In the genomic region with DNA sequence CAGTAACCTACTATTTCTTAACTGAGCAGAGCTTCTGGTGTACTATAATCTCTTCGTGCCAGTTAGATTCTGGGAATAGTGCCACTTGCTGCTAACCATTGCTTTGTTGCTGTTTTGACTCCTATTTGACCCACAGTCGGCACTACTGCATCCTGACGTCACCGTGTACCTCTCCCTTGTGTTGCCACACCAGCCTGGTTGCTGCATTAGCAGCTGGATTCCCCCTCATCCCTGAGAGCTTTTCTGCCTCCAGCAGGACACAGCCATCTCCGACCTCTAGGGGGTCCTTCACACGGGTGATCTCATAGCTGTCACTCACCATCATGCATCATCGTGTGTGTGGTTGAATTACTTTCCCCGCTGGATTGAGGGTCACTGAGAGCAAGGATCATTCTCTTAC, we compare ENCODE assay signal across 12 mouse cellular contexts. TPM values are rescaled to one million over a fixed set of nuclear protein-coding genes. Genes with fewer than 3 reads are reported as not detected.
DNase-seq lines count a peak whose midpoint lies in the region; ATAC-seq lines count a peak whose summit lies in the region.
"Had no signal": no experiment of that assay in that cellular context is flagged by ENCODE, and none has a peak within 500 bp of the region (broad histone marks: within the 10 kb centered on the region; RNA-seq: fewer than 3 reads in every experiment).

No protein-coding gene starts in this region.

- H3K4me2 ChIP-seq in hindbrain, embryonic 11.5 days (replicated peaks; ENCODE audit: low read depth, low read length) = no peak overlapping the region
- H3K4me2 ChIP-seq in hindbrain, embryonic 13.5 days = no peak overlapping the region
- no peak overlapping the region for H3K4me2 ChIP-seq in midbrain, embryonic 16.5 days (ENCODE audit: low read length)
- H3K4me2 ChIP-seq: limb, embryonic 12.5 days; stomach, embryonic 15.5 days had no signal

- no peak overlapping the region for H3K27ac ChIP-seq in hindbrain, embryonic 11.5 days (ENCODE audit: low read depth, low read length)
- no peak overlapping the region for H3K27ac ChIP-seq in hindbrain, embryonic 13.5 days
- no peak overlapping the region for H3K27ac ChIP-seq in midbrain, embryonic 16.5 days (ENCODE audit: low read length)
- H3K27ac ChIP-seq: limb, embryonic 12.5 days; stomach, embryonic 15.5 days had no signal

- H3K4me3 ChIP-seq in hindbrain, embryonic 11.5 days (ENCODE audit: low read depth, low read length) = no peak overlapping the region
- H3K4me3 ChIP-seq in hindbrain, embryonic 13.5 days = no peak overlapping the region
- H3K4me3 ChIP-seq in midbrain, embryonic 16.5 days (ENCODE audit: low read depth, low read length) = no peak overlapping the region
- H3K4me3 ChIP-seq: limb, embryonic 12.5 days; stomach, embryonic 15.5 days had no signal

- 0 out of 2 replicates have a peak, but pooled peaks cover 5% of the 10 kb centered on the region for H3K36me3 ChIP-seq in hindbrain, embryonic 11.5 days (ENCODE audit: control insufficient read depth, insufficient read depth, low read length)
- peaks cover 46% of the 10 kb centered on the region for H3K36me3 ChIP-seq in hindbrain, embryonic 13.5 days
- H3K36me3 ChIP-seq in midbrain, embryonic 16.5 days (ENCODE audit: control insufficient read depth, insufficient read depth, low read length) = peaks cover 12% of the 10 kb centered on the region

- no peak overlapping the region for H3K9ac ChIP-seq in hindbrain, embryonic 11.5 days (ENCODE audit: low read depth, low read length)
- H3K9ac ChIP-seq in hindbrain, embryonic 13.5 days = no peak overlapping the region
- no peak overlapping the region for H3K9ac ChIP-seq in midbrain, embryonic 16.5 days (ENCODE audit: low read depth, low read length)
- H3K9ac ChIP-seq: limb, embryonic 12.5 days; stomach, embryonic 15.5 days had no signal

- H3K9me3 ChIP-seq in hindbrain, embryonic 11.5 days (ENCODE audit: control insufficient read depth, low read length) = no peaks in the 10 kb centered on the region
- H3K9me3 ChIP-seq in hindbrain, embryonic 13.5 days = no peaks in the 10 kb centered on the region
- H3K9me3 ChIP-seq in midbrain, embryonic 16.5 days (replicated peaks; ENCODE audit: control insufficient read depth, low read length, poor library complexity, severe bottlenecking) = no peaks in the 10 kb centered on the region
- H3K9me3 ChIP-seq: limb, embryonic 12.5 days; stomach, embryonic 15.5 days had no signal

- ATAC-seq in hindbrain, embryonic 11.5 days (ENCODE audit: low FRiP score) = 0 out of 2 replicates have a peak, but pooled peaks have one; percentile 25
- no peak for ATAC-seq in hindbrain, embryonic 13.5 days (ENCODE audit: low FRiP score)
- ATAC-seq in midbrain, embryonic 16.5 days = no peak
- ATAC-seq: intestine, embryonic 16.5 days had no signal

- H3K27me3 ChIP-seq in hindbrain, embryonic 11.5 days (ENCODE audit: control insufficient read depth, insufficient read depth, low read length) = no peaks in the 10 kb centered on the region
- no peaks in the 10 kb centered on the region for H3K27me3 ChIP-seq in hindbrain, embryonic 13.5 days
- H3K27me3 ChIP-seq in midbrain, embryonic 16.5 days (ENCODE audit: control insufficient read depth, insufficient read depth, low read depth, low read length) = no peaks in the 10 kb centered on the region
- H3K27me3 ChIP-seq: limb, embryonic 12.5 days; stomach, embryonic 15.5 days had no signal

- WGBS in hindbrain, embryonic 11.5 days = 78% methylated on average over 8 of the region's 8 CpGs
- 77% methylated on average over 8 of the region's 8 CpGs for WGBS in hindbrain, embryonic 13.5 days
- 70% methylated on average over 8 of the region's 8 CpGs for WGBS in midbrain, embryonic 16.5 days

- DNase-seq in hindbrain, embryonic 11.5 days (ENCODE audit: low spot score) = no peak
- DNase-seq in ZHBTc4 (ENCODE audit: low read depth, low spot score) = peak; percentile 24
- peak; percentile 51 to 52 for DNase-seq in adrenal gland, postnatal 36 days
- DNase-seq in retina, embryonic 14.5 days (ENCODE audit: low spot score) = peak; percentile 39
- DNase-seq in ovary, adult 18-20 months (ENCODE audit: low spot score) = no peak
- DNase-seq: layer of hippocampus, adult 9-11 months had no signal

- H3K4me1 ChIP-seq in hindbrain, embryonic 11.5 days (replicated peaks; ENCODE audit: control insufficient read depth, insufficient read depth, low read length) = no peaks in the 10 kb centered on the region
- H3K4me1 ChIP-seq in hindbrain, embryonic 13.5 days (replicated peaks) = peaks cover 6% of the 10 kb centered on the region; the same call in 1 of the 2 replicates
- H3K4me1 ChIP-seq in midbrain, embryonic 16.5 days (ENCODE audit: control insufficient read depth, insufficient read depth, low read length) = no peaks in the 10 kb centered on the region; the same call in 1 of the 2 replicates
- H3K4me1 ChIP-seq: limb, embryonic 12.5 days; stomach, embryonic 15.5 days had no signal

RNA-seq across cellular contexts. Expression of a gene that starts 10.6 kb away (rescaled TPM):
- polyA plus RNA-seq in hindbrain, embryonic 11.5 days (2014; fragmentation: Nextera tagmentation; extraction: Ambion mirVana) = 9.5 and 15.1 TPM in 2 replicates
- 4.0 and 4.5 TPM in 2 replicates for polyA plus RNA-seq in hindbrain, embryonic 13.5 days (2015; fragmentation: Nextera tagmentation; extraction: Ambion mirVana)
- total RNA-seq in adrenal gland, postnatal 36 days (2021) = 10 to 100 TPM; 28.8 to 29.6 TPM
- polyA plus RNA-seq in midbrain, embryonic 16.5 days (2015; fragmentation: Nextera tagmentation; extraction: Ambion mirVana) = 4.3 and 5.6 TPM in 2 replicates

RNA-seq across cellular contexts. Expression of a gene that starts 45.2 kb away (rescaled TPM):
- polyA plus RNA-seq in hindbrain, embryonic 11.5 days (2014; fragmentation: Nextera tagmentation; extraction: Ambion mirVana) = 1.2 and 2.0 TPM in 2 replicates
- polyA plus RNA-seq in hindbrain, embryonic 13.5 days (2015; fragmentation: Nextera tagmentation; extraction: Ambion mirVana) = 1.4 and 2.5 TPM in 2 replicates
- under 1 TPM in 1 of 2 experiments, not detected in 1; 0.33 TPM for total RNA-seq in adrenal gland, postnatal 36 days (2021)
- polyA plus RNA-seq in midbrain, embryonic 16.5 days (2015; fragmentation: Nextera tagmentation; extraction: Ambion mirVana) = 1.9 and 2.9 TPM in 2 replicates
- total RNA-seq: ES-E14 had no signal
- polyA plus RNA-seq: intestine, embryonic 16.5 days; limb, embryonic 12.5 days; stomach, embryonic 15.5 days had no signal

Comparison
In these comparisons a context has a peak if more than half of its experiments do, and no peak if none do; other contexts are left out.
1. DNase-seq: peak in ZHBTc4 (single experiment), adrenal gland, postnatal 36 days (2 of 2) and retina, embryonic 14.5 days (single experiment); none in hindbrain, embryonic 11.5 days (single experiment) and ovary, adult 18-20 months (single experiment).